Mouse (Mus musculus) midbrain, embryonic 14.5 days (tissue): Measurements from ENCODE around the gene Fastkd5. TPM values are rescaled to one million over a fixed set of nuclear protein-coding genes. Genes with fewer than 3 reads are reported as not detected.

Experiments
- ATAC-seq: fragments of 200-750 bp; cut with Nextera tagmentation; 2 replicates; pipeline ENCODE4 v1.8.0; 2017; ENCODE audit warnings: moderate number of reproducible peaks, moderate library complexity; ENCODE audit not compliant: low FRiP score, low TSS enrichment
- DNase-seq: peaks from one replicate; pipeline ENCODE4 v3.0.0-alpha.2; 2015
- H3K27ac ChIP-seq: fragments of 300-500 bp; sonication (generic); replicated peaks from 2 replicates; pipeline ENCODE4 v1.5.1; 2014; ENCODE audit warnings: mild to moderate bottlenecking, low read depth, low read length, moderate library complexity
- H3K27me3 ChIP-seq: fragments of 300-500 bp; sonication (generic); 2 replicates; pipeline ENCODE4 v1.6.1; 2014; ENCODE audit warnings: low read length, control low read depth, mixed read lengths; ENCODE audit not compliant: control insufficient read depth, insufficient read depth
- H3K36me3 ChIP-seq: fragments of 300-500 bp; sonication (generic); 2 replicates; pipeline ENCODE4 v1.6.1; 2014; ENCODE audit warnings: low read length, control low read depth; ENCODE audit not compliant: control insufficient read depth, insufficient read depth
- H3K4me1 ChIP-seq: fragments of 300-500 bp; sonication (generic); 2 replicates; pipeline ENCODE4 v1.6.1; 2014; ENCODE audit warnings: mild to moderate bottlenecking, antibody characterized with exemption, low read length, control low read depth; ENCODE audit not compliant: control insufficient read depth, insufficient read depth
- H3K4me2 ChIP-seq: fragments of 300-500 bp; sonication (generic); 2 replicates; pipeline ENCODE4 v1.6.1; 2014; ENCODE audit warnings: mild to moderate bottlenecking, low read length, moderate library complexity
- H3K4me3 ChIP-seq: fragments of 300-500 bp; sonication (generic); replicated peaks from 2 replicates; pipeline ENCODE4 v1.5.1; 2014; ENCODE audit warnings: low read depth, low read length
- H3K9ac ChIP-seq: fragments of 300-500 bp; sonication (generic); replicated peaks from 2 replicates; pipeline ENCODE4 v1.6.1; 2014; ENCODE audit warnings: mild to moderate bottlenecking, low read length, moderate library complexity
- H3K9me3 ChIP-seq: fragments of 300-500 bp; sonication (generic); 2 replicates; pipeline ENCODE4 v1.6.1; 2016; ENCODE audit warnings: low read length, control low read depth, mixed read lengths; ENCODE audit not compliant: control insufficient read depth
- WGBS: fragments of 180-500 bp; shearing (Covaris S2); extraction: QIAGEN DNeasy Blood & Tissue Kit; methylation state at CpG from one replicate; pipeline ENCODE4 v1.1.7; 2014; 5-methylcytosine and 5-hydroxymethylcytosine counted together
- polyA plus RNA-seq: library from polyadenylated mRNA; unstranded; fragments of >200 nt; fragmentation: Nextera tagmentation; extraction: Ambion mirVana; gene quantifications from 2 replicates; pipeline ENCODE4 v1.2.1, GENCODE M21; 2014

The Fastkd5 gene
- polyA plus RNA-seq, 1 experiment from 2014 or later: 13.8 TPM

- Histone ChIP-seq H3K27me3 (no peaks in the 10 kb centered on the region), H3K4me3 (no peak overlapping the region), H3K9ac (no peak overlapping the region), H3K27ac (no peak overlapping the region), H3K9me3 (no peaks in the 10 kb centered on the region), H3K4me2 (no peak overlapping the region), H3K36me3 (peaks cover 17% of the 10 kb centered on the region), H3K4me1 (no peaks in the 10 kb centered on the region)
- WGBS: 87% methylated on average over 2 of the region's 2 CpGs
- ATAC-seq (no peak), DNase-seq (no peak)
Measured at GRCm38 (mm10) chr2:130589761-130590160, 40.1 kb downstream of the Fastkd5 start.

DNA sequence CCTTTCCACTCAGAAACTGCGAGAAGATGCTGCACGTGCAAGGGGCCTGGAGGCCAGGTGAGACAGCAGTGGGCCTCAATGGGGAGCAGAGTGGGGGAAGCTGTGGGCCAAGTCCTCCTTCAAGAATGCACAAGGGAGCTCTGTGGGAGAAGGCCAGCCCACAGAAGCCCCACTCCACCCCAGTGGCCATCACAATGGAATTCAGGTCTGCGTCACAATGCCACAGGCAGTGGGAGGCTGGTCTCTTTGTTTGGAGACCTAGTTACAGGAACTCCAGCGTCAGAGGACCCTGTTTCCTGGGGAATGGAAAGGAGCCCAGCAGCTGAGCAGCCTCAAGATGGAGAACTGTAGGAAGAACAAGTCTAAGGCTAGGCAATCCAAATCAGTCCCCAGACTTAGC lies 40.7 kb downstream of the Fastkd5 start:
- H3K9me3 ChIP-seq: no peaks in the 10 kb centered on the region
- H3K9ac ChIP-seq: no peak overlapping the region
- DNase-seq: no peak
- no peak overlapping the region for H3K4me2 ChIP-seq
- no peak overlapping the region for H3K27ac ChIP-seq
- H3K4me3 ChIP-seq: no peak overlapping the region
- H3K27me3 ChIP-seq: no peaks in the 10 kb centered on the region
- ATAC-seq: no peak
- WGBS: 58% methylated on average over 4 of the region's 4 CpGs
- H3K4me1 ChIP-seq: no peaks in the 10 kb centered on the region
- peaks cover 17% of the 10 kb centered on the region for H3K36me3 ChIP-seq

GRCm38 (mm10) chr2:130588373-130588772 lies 41.5 kb downstream of the Fastkd5 start:
- no peaks in the 10 kb centered on the region for H3K27me3 ChIP-seq
- peaks cover 17% of the 10 kb centered on the region for H3K36me3 ChIP-seq
- no peak for ATAC-seq
- WGBS: 91% methylated on average over 2 of the region's 2 CpGs
- no peaks in the 10 kb centered on the region for H3K4me1 ChIP-seq
- no peak overlapping the region for H3K4me3 ChIP-seq
- DNase-seq: no peak
- H3K4me2 ChIP-seq: no peak overlapping the region
- H3K27ac ChIP-seq: no peak overlapping the region
- H3K9me3 ChIP-seq: no peaks in the 10 kb centered on the region
- no peak overlapping the region for H3K9ac ChIP-seq

DNA sequence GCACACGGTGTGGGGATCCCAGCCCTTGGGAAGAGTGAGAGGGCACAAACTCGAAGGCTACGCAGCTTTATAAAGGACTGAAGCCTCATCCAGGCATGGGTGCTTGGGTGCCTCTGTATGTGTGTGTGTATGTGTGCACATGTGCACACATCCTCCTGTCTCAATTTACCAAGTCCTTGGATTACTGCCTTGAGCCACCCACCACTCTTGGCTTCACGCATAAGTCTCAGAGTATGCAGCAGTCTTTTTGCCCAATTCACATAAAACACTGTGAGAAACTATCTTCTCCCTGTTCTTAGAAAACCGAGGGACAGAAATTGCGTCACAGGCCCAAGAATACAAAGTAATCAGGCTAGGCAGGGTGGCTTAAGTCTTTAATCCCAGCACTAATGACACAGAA lies 43.8 kb downstream of the Fastkd5 start:
- H3K9me3 ChIP-seq: no peaks in the 10 kb centered on the region
- no peak overlapping the region for H3K4me3 ChIP-seq
- no peak for DNase-seq
- ATAC-seq: no peak
- H3K4me1 ChIP-seq: no peaks in the 10 kb centered on the region
- no peak overlapping the region for H3K4me2 ChIP-seq
- WGBS: 88% methylated on average over 6 of the region's 6 CpGs
- peaks cover 19% of the 10 kb centered on the region for H3K27me3 ChIP-seq
- H3K9ac ChIP-seq: no peak overlapping the region
- no peak overlapping the region for H3K27ac ChIP-seq
- H3K36me3 ChIP-seq: peaks cover 10% of the 10 kb centered on the region

DNA sequence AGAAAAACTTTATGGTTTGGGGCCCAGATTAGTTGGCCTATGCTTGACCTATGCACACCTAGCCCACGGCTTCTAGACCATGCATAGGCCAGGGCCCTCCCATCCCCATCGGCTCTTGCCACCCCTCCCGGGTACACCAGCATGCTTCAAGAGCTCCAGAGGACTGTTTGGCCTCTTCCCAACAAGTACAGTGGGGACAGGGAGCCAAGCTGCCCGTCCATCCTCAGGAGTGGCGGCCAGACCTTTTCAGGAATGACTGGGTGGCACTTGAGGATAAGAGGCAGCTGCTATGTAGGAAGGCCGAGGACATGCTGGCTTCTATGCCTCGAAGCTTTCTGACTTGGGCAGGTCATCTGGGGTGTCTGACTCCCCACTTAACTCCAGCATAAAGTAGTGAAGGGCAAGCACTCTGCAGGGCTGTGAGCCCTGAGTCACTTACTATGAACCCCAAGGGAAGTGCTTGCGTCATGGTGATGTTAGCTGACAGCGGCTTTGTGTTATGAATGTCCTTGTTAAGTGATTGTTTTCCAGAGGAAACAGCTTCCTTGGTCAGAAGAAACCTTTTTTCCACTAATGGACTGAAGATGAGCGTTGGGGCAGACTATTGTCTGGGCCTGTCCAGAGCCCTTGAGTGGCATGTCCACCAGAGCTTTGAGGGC lies 45.8 kb downstream of the Fastkd5 start:
- Histone ChIP-seq H3K9me3 (no peaks in the 10 kb centered on the region), H3K27ac (no peak overlapping the region), H3K36me3 (no peaks in the 10 kb centered on the region), H3K9ac (no peak overlapping the region), H3K4me2 (no peak overlapping the region), H3K27me3 (peaks cover 39% of the 10 kb centered on the region), H3K4me1 (0 out of 2 replicates have a peak, but pooled peaks cover 4% of the 10 kb centered on the region), H3K4me3 (no peak overlapping the region)
- DNase-seq (no peak), ATAC-seq (no peak)
- 86% methylated on average over 10 of the region's 10 CpGs for WGBS

GRCm38 (mm10) chr2:130582552-130582951 lies 47.3 kb downstream of the Fastkd5 start, which contains the start of gene Avp:
Gene Avp, minus strand, starts transcription at chr2:130582554.
- WGBS: 34% methylated on average over 10 of the region's 10 CpGs
- Histone ChIP-seq H3K36me3 (no peaks in the 10 kb centered on the region), H3K4me3 (no peak within 1 kb of the TSS), H3K9ac (no peak within 1 kb of the TSS), H3K27ac (no peak within 1 kb of the TSS), H3K4me1 (0 out of 2 replicates have a peak, but pooled peaks cover 4% of the 10 kb centered on the region), H3K9me3 (no peaks in the 10 kb centered on the region), H3K4me2 (no peak within 1 kb of the TSS), H3K27me3 (peaks cover 53% of the 10 kb centered on the region)
- DNase-seq: no peak
- no peak for ATAC-seq

DNA sequence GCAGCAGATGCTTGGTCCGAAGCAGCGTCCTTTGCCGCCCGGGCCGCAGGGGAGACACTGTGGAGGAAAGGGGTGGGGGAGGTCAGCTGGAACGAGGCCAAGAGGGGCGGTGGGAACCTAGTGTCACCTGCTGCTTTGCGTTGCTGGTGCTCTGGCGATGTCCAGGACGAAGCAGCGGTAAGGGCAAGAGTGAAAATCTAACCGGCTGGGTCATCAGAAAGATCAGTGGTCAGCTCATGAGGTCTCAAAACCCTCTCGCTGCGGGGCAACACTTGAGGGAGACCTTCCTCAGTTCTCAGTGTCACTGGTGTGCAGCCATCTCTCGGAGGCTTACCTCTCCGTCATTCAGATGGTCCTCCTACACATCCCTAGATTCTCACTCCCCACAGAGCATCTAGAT lies 48.6 kb downstream of the Fastkd5 start:
- Histone ChIP-seq H3K9me3 (no peaks in the 10 kb centered on the region), H3K9ac (peak overlapping the region; percentile 34; the same call in 1 of the 2 replicates)
- WGBS: 4% methylated on average over 16 of the region's 16 CpGs

DNA sequence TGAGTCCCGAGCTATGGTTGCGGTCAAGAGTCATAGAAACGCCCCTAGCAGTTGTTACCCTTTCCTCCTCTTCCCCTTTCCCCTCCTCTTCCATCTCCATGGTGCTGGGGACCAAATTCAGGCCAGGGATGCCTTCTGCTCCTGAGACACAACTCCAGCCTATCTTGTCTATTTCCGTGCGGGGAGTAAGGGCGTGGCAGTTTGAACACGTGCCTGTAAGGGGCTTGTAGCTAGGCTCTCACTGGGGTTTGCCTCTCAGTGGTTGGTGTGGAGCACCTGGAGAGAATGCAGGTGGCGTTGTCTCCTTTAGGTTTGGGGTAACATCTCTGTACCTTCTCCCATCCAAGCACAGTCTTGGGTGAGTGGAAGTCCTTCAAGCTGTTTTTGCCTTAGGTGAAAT lies 50.0 kb downstream of the Fastkd5 start:
- peaks cover 10% of the 10 kb centered on the region; the same call in 1 of the 2 replicates for H3K4me1 ChIP-seq
- H3K4me3 ChIP-seq: no peak overlapping the region
- ATAC-seq (no peak), DNase-seq (no peak)
- WGBS: 5% methylated on average over 8 of the region's 8 CpGs
- no peaks in the 10 kb centered on the region for H3K9me3 ChIP-seq
- H3K9ac ChIP-seq: no peak overlapping the region
- H3K4me2 ChIP-seq: no peak overlapping the region
- H3K27me3 ChIP-seq: peaks cover 79% of the 10 kb centered on the region
- H3K36me3 ChIP-seq: no peaks in the 10 kb centered on the region
- H3K27ac ChIP-seq: no peak overlapping the region

More for the DNA sequence above, 48.6 kb downstream of the Fastkd5 start:
- H3K36me3 ChIP-seq: no peaks in the 10 kb centered on the region
- peak overlapping the region; percentile 47 for H3K4me2 ChIP-seq
- DNase-seq (no peak), ATAC-seq (no peak)
- H3K4me1 ChIP-seq: peaks cover 9% of the 10 kb centered on the region; the same call in 1 of the 2 replicates
- H3K27ac ChIP-seq: no peak overlapping the region
- H3K27me3 ChIP-seq: peaks cover 67% of the 10 kb centered on the region
- peak overlapping the region; percentile 29 for H3K4me3 ChIP-seq

GRCm38 (mm10) chr2:130578148-130578547 lies 51.7 kb downstream of the Fastkd5 start:
- no peak overlapping the region for H3K27ac ChIP-seq
- DNase-seq (peak; percentile 52), ATAC-seq (no peak)
- H3K9me3 ChIP-seq: no peaks in the 10 kb centered on the region
- no peak overlapping the region for H3K4me3 ChIP-seq
- 11% methylated on average over 11 of the region's 11 CpGs for WGBS
- H3K4me2 ChIP-seq: no peak overlapping the region
- peaks cover 10% of the 10 kb centered on the region; the same call in 1 of the 2 replicates for H3K4me1 ChIP-seq
- no peak overlapping the region for H3K9ac ChIP-seq
- peaks cover 79% of the 10 kb centered on the region for H3K27me3 ChIP-seq
- H3K36me3 ChIP-seq: no peaks in the 10 kb centered on the region
